Mouse (Mus musculus) kidney, embryonic 16.5 days (tissue): Measurements from ENCODE around the gene Gp1ba. TPM values are rescaled to one million over a fixed set of nuclear protein-coding genes. Genes with fewer than 3 reads are reported as not detected.

Source experiments
- ATAC-seq: fragments of 200-750 bp; cut with Nextera tagmentation; 2 replicates; pipeline ENCODE4 v1.8.0; 2017; ENCODE audit warnings: moderate TSS enrichment; ENCODE audit not compliant: low FRiP score, low TSS enrichment
- H3K27ac ChIP-seq: fragments of 300-500 bp; sonication (generic); 2 replicates; pipeline ENCODE4 v1.5.1; 2014; ENCODE audit warnings: low read length
- H3K27me3 ChIP-seq: fragments of 300-500 bp; sonication (generic); 2 replicates; pipeline ENCODE4 v1.6.1; 2014; ENCODE audit warnings: low read length, control low read depth, mixed read lengths; ENCODE audit not compliant: insufficient read depth
- H3K36me3 ChIP-seq: fragments of 300-500 bp; sonication (generic); 2 replicates; pipeline ENCODE4 v1.6.1; 2014; ENCODE audit warnings: low read length, control low read depth, mixed read lengths; ENCODE audit not compliant: insufficient read depth
- H3K4me1 ChIP-seq: fragments of 300-500 bp; sonication (generic); 2 replicates; pipeline ENCODE4 v1.6.1; 2014; ENCODE audit warnings: low read length, control low read depth, mixed read lengths; ENCODE audit not compliant: insufficient read depth
- H3K4me2 ChIP-seq: fragments of 300-500 bp; sonication (generic); replicated peaks from 2 replicates; pipeline ENCODE4 v1.6.1; 2014; ENCODE audit warnings: low read depth, low read length
- H3K4me3 ChIP-seq: fragments of 300-500 bp; sonication (generic); 2 replicates; pipeline ENCODE4 v1.5.1; 2014; ENCODE audit warnings: mild to moderate bottlenecking, low read length
- H3K9ac ChIP-seq: fragments of 300-500 bp; sonication (generic); replicated peaks from 2 replicates; pipeline ENCODE4 v1.6.1; 2014; ENCODE audit warnings: low read length
- H3K9me3 ChIP-seq: fragments of 300-500 bp; sonication (generic); 2 replicates; pipeline ENCODE4 v1.6.1; 2016; ENCODE audit warnings: low read length, control low read depth
- WGBS: fragments of 180-500 bp; shearing (Covaris S2); extraction: QIAGEN DNeasy Blood & Tissue Kit; methylation state at CpG from one replicate; pipeline ENCODE4 v1.1.7; 2014; 5-methylcytosine and 5-hydroxymethylcytosine counted together
- polyA plus RNA-seq: library from polyadenylated mRNA; unstranded; fragments of >200 nt; fragmentation: Nextera tagmentation; extraction: Ambion mirVana; gene quantifications from 2 replicates; pipeline ENCODE4 v1.2.1, GENCODE M21; 2015

The Gp1ba gene
- polyA plus RNA-seq, 1 experiment from 2014 or later = 0.11 TPM

DNA sequence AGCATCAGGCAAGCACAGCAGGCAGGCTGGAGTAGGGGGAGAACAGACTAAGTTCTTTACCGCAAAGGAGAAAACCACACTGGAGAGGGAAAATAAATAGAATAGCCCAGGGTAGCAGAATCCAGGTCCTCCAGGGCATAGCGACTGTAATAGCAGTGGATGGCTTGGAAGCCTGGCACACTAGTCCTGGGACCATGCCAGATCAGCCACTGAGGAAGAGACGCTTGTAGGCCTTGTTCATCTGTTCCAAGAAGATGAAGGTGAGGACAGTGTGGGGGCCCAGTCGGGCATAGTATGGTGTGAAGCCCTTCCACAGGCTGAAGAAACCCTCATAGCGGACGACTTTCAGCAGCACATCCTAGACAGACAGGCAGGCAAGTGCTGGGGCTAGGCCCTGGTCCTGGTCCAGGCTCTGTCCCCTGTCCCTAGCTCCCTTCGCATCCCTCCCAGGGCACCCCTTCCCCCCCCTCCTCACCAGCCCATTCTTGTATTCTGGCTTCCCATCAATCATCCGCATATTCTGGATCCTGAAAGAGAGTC is 5.7 kb downstream of the Gp1ba start:
- ATAC-seq = no peak
- H3K4me2 ChIP-seq = 0 out of 2 replicates have a peak overlapping the region, but pooled peaks have one; percentile 92
- peaks cover 32% of the 10 kb centered on the region for H3K4me1 ChIP-seq
- WGBS = 97% methylated on average over 8 of the region's 8 CpGs
- H3K4me3 ChIP-seq = no peak overlapping the region
- H3K27me3 ChIP-seq = no peaks in the 10 kb centered on the region
- H3K9ac ChIP-seq = peak overlapping the region; percentile 16; the same call in 1 of the 2 replicates
- no peak overlapping the region for H3K27ac ChIP-seq
- no peaks in the 10 kb centered on the region for H3K9me3 ChIP-seq
- H3K36me3 ChIP-seq = peaks cover 30% of the 10 kb centered on the region

DNA sequence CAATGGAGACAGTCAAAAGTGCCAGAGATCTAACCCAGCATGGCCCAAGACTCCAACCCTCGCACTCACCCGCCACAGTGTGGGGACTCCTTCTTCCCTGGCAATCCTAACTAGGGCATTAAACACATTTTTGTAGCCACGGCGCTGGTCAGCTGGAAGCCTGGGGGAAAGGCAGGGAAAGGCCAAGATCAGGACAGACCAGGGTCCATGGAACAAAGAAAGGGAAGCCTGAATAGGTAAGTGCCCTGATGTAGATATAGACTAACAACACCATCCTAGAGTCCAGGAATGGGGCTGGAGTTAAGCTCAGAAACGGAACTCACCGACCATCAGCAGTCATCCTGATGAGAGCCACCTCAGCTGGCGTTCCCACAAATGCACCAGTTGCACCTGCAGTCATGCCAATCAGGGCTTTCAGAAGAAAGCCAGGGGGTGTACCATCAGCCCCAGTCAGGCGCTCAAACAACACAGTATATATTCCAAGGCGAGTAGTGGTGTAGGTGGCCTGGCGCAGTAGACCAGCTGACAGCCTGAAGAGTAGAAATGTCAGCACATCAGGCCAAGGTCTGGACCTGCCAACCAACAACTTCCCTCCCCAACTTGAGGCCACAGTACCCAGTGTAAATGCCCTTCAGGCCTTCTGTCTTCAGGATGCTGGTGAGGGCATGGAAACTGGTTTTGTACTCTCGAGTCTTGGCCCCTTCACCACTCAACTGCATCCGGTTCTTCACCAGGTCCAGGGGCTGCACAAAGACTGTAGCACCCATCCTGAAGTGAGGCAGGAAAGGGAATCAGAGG is 6.7 kb downstream of the Gp1ba start:
- Histone ChIP-seq H3K27me3 (no peaks in the 10 kb centered on the region), H3K4me3 (peak overlapping the region; percentile 68), H3K4me1 (peaks cover 39% of the 10 kb centered on the region), H3K9ac (peak overlapping the region; percentile 97), H3K9me3 (no peaks in the 10 kb centered on the region), H3K27ac (peak overlapping the region; percentile 96), H3K36me3 (peaks cover 38% of the 10 kb centered on the region), H3K4me2 (peak overlapping the region; percentile 92)
- no peak for ATAC-seq
- WGBS = 86% methylated on average over 12 of the region's 12 CpGs

DNA sequence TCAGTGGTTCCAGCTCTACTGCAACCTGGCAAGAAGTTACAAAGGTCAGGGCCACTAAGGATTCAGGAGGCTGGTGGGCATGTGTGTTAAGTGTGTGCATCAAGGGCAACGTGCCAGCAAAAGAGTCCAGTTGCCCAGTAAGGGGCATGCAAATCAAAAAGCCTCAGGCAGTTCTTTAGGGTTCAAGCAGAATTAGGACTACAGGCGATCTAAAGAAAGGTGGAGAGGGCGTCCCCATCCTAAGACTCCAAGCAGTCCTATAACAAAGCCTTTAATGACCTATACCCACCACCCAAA is 7.3 kb downstream of the Gp1ba start:
- Histone ChIP-seq H3K27me3 (no peaks in the 10 kb centered on the region), H3K9ac (peak overlapping the region; percentile 97), H3K4me1 (peaks cover 44% of the 10 kb centered on the region), H3K4me3 (peak overlapping the region; percentile 68), H3K27ac (peak overlapping the region; percentile 96), H3K9me3 (no peaks in the 10 kb centered on the region), H3K4me2 (peak overlapping the region; percentile 92), H3K36me3 (peaks cover 44% of the 10 kb centered on the region)
- ATAC-seq = no peak; the same call in 1 of the 2 replicates
- 19% methylated on average over 3 of the region's 3 CpGs for WGBS

DNA sequence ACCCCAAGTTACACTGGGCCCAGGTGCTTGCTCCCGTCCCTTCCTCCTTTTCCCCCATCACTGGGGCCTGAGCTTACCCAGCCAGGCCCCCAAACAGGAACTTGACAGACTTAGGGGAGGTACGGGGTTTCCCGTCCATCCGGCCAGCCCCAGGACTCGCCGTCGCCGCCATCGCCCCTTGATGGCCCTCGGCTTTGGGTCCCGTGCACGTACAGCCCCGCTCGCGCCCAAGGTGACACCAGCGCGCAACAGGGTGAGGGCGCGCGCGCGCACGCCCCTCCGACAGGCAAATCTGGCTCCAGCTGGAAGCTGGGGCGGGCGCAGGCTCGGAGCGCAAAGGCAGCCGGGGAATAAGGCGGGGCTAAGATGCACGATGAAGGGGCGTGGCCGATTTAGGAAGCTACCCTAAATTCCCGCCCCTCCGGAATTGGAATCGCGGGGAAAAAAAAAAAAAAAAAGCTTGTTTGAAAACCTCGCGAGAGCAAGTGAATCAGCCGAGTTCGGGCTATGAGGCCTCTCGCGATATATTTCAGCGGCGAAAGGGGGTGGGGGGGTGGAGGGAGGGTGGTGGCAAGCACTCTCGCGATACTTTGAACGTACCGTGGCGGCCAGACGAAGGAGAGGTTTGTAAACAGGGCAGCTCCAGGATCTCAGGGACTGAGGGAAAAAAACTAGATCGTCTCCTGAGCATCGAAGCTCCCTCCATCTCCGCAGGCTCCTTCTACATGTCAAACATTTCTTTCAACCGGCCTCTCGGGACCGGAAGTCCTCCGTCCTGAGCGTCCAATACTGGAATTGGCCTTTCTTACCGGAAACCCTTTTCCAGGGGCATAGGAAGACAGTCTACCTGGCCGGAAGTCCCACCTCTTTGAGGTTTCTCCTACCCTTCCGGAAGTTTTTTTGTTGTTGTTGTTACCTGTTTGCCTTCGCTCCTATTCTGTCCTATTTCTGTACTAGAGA is 8.0 kb downstream of the Gp1ba start, which contains the start of the genes Rnf167 and Slc25a11:
Rnf167 (plus strand) TSS at position 545 of the 960 bp plus-strand sequence.
Slc25a11 (minus strand) TSS at position 789 of the 960 bp plus-strand sequence.
- H3K27me3 ChIP-seq = no peaks in the 10 kb centered on the region
- peaks cover 52% of the 10 kb centered on the region for H3K4me1 ChIP-seq
- under 1% methylated on average over 63 of the region's 63 CpGs for WGBS
- peaks cover 52% of the 10 kb centered on the region for H3K36me3 ChIP-seq
- H3K4me2 ChIP-seq = peak within 1 kb of the TSS; percentile 97
- H3K9ac ChIP-seq = peak within 1 kb of the TSS; percentile 97
- H3K9me3 ChIP-seq = no peaks in the 10 kb centered on the region
- peak within 1 kb of the TSS; percentile 99 for H3K27ac ChIP-seq
- peak; percentile 89 for ATAC-seq
- H3K4me3 ChIP-seq = peak within 1 kb of the TSS; percentile 68

DNA sequence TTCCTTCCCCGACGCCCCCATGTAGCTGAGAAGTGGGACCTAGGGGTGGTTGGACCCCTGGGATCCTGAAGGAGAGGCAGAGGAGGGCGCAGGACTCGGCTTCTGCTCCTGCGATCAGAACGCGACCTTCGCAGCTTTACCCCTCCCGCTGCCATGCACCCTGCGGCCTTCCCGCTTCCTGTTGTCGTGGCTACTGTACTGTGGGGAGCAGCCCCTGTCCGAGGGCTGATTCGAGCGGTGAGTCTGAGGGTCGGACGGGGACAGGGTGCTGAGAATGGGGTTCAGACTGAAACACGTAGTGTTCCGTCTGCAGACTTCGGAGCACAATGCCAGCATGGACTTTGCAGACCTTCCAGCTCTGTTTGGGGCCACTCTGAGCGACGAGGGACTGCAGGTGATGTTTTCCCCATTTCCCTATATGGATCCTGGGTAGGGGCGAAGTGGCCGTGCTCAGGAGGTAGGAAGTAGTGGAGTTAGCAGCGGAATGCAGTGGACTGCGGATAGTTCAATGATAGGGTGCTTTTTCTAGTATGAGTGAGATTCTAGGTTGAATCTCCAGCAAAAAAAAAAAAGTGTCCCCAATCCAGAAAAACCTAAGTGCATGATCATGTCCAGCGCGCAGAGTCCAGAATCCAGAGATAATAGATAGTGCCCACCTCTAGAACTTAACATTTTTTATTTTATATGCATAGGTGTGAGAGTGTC is 8.9 kb downstream of the Gp1ba start:
- ATAC-seq = peak; percentile 12
- H3K4me2 ChIP-seq = peak overlapping the region; percentile 97
- peak overlapping the region; percentile 68 for H3K4me3 ChIP-seq
- H3K36me3 ChIP-seq = peaks cover 60% of the 10 kb centered on the region
- peak overlapping the region; percentile 99 for H3K27ac ChIP-seq
- no peaks in the 10 kb centered on the region for H3K27me3 ChIP-seq
- peaks cover 61% of the 10 kb centered on the region for H3K4me1 ChIP-seq
- H3K9me3 ChIP-seq = no peaks in the 10 kb centered on the region
- H3K9ac ChIP-seq = peak overlapping the region; percentile 76
- WGBS = 2% methylated on average over 28 of the region's 28 CpGs

DNA sequence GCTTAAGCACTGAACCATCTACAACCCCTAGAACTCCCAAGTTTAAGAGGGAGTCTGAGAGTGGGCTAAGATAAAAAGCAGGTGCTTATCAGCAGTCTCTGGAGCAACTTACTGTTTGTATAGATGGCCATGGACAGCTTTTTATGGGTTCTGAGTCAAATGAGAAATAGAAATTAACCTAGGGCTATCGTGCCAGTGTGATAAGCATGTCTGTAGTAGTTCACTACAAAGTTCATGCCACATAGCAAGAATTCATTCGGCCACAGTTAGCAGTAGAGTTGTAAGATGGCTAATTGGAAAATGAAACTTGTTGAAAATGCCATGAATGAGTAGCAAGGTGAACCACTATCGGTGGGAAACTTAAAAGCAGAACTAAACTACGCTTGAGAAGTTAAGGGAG is 9.6 kb downstream of the Gp1ba start:
- H3K9me3 ChIP-seq = no peaks in the 10 kb centered on the region
- peaks cover 63% of the 10 kb centered on the region for H3K4me1 ChIP-seq
- peak overlapping the region; percentile 76 for H3K9ac ChIP-seq
- H3K4me3 ChIP-seq = peak overlapping the region; percentile 68
- peak overlapping the region; percentile 99; the same call in 1 of the 2 replicates for H3K27ac ChIP-seq
- H3K36me3 ChIP-seq = peaks cover 57% of the 10 kb centered on the region
- WGBS = 78% methylated on average over 4 of the region's 4 CpGs
- ATAC-seq = no peak
- H3K4me2 ChIP-seq = peak overlapping the region; percentile 97
- H3K27me3 ChIP-seq = no peaks in the 10 kb centered on the region

DNA sequence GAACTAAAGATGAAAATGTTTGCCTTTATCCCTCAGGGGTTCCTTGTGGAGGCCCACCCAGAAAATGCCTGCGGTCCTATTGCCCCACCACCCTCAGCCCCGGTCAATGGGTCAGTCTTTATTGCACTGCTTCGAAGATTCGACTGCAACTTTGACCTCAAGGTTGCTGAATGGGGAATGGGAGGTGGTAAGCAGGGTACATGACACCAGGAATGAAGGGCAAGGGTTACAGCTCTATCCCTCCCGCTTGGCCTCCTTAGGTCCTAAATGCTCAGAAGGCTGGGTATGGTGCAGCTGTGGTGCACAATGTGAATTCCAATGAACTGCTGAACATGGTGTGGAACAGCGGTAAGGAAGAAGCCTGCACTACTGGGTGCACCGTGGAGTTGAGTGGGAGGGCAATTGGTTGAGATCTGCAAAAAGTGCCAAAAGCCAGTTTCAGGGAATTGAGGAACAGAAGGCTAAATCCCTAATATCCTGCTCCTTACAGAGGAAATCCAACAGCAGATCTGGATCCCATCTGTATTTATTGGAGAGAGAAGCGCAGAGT is 10.3 kb downstream of the Gp1ba start:
- Histone ChIP-seq H3K9ac (0 out of 2 replicates have a peak overlapping the region, but pooled peaks have one; percentile 36), H3K4me3 (peak overlapping the region; percentile 68; the same call in 1 of the 2 replicates), H3K27me3 (no peaks in the 10 kb centered on the region), H3K4me1 (peaks cover 63% of the 10 kb centered on the region), H3K36me3 (peaks cover 52% of the 10 kb centered on the region), H3K9me3 (no peaks in the 10 kb centered on the region), H3K27ac (no peak overlapping the region), H3K4me2 (0 out of 2 replicates have a peak overlapping the region, but pooled peaks have one; percentile 97)
- no peak for ATAC-seq
- WGBS = 71% methylated on average over 8 of the region's 8 CpGs

DNA sequence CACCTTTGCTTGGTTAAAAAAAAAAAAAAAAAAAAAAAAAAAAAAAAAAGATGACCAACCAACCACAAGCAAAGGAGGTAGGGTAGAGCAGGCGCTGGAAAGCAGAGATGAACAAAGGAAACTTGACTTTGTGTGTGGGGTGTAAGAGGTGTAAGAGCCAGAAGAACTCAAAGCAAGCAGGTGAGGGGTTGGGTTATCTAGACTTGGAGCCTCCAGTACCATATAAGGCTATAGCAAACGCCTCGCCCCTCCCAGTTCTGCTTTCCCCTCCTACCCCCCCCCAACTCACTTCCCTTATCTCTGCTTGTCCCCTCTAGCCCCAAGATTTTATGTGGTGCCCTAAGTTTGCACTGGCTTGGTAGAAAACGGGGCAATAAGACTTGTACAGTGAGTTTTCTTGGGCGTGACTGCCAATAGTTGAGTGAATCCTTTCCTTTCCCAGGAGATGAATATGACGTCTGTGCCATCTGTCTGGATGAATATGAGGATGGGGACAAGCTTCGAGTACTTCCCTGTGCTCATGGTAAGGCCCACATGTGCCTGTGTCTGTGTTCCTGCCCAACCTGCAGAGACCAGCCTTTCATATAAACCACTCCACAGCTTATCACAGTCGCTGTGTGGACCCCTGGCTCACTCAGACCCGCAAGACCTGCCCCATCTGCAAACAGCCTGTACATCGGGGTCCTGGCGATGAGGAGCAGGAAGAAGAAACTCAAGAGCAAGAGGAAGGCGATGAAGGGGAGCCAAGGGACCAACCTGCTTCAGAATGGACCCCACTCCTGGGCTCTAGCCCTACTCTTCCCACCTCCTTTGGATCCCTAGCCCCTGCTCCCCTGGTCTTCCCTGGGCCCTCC is 11.6 kb downstream of the Gp1ba start:
- Histone ChIP-seq H3K4me2 (peak overlapping the region; percentile 98; the same call in 1 of the 2 replicates), H3K9ac (0 out of 2 replicates have a peak overlapping the region, but pooled peaks have one; percentile 19), H3K27ac (no peak overlapping the region; the same call in 1 of the 2 replicates), H3K4me1 (peaks cover 58% of the 10 kb centered on the region), H3K4me3 (no peak overlapping the region), H3K36me3 (peaks cover 41% of the 10 kb centered on the region), H3K9me3 (no peaks in the 10 kb centered on the region), H3K27me3 (no peaks in the 10 kb centered on the region)
- no peak for ATAC-seq
- WGBS = 82% methylated on average over 12 of the region's 12 CpGs
